Mouse (Mus musculus) G1E (cell line): ENCODE results near the gene E130308A19Rik.

Experiments
- CTCF ChIP-seq: IDR thresholded peaks from 2 replicates; pipeline ENCODE4 v1.5.1; 2012; ENCODE audit warnings: low read depth, low read length, inconsistent platforms, mixed read lengths
- GATA1 ChIP-seq: IDR thresholded peaks from 2 replicates; pipeline ENCODE4 v1.6.1; 2012; ENCODE audit warnings: borderline replicate concordance, low read length, inconsistent platforms, mixed read lengths
- TAL1 ChIP-seq: conservative IDR thresholded peaks from 2 replicates; pipeline ENCODE4 v1.6.1; 2012; ENCODE audit warnings: low read depth, low read length, inconsistent platforms, mixed read lengths

GRCm38 (mm10) chr4:59714926-59715325 lies 88.9 kb downstream of the E130308A19Rik start:
- TF ChIP-seq CTCF (no peak), TAL1 (no peak), GATA1 (no peak)
